Mouse (Mus musculus): Measurements from ENCODE around the gene Sox10. TPM values are rescaled to one million over a fixed set of nuclear protein-coding genes. Genes with fewer than 3 reads are reported as not detected.
A peak's percentile ranks its signal among the peaks of the same experiment; 100 is the strongest.

Gene Sox10
- total and polyA plus RNA-seq, 2 experiments = not detected

- no peaks in the 10 kb centered on the region for H3K4me1 ChIP-seq (ENCODE audit: control insufficient read depth, insufficient read depth, low read length)
- DNase-seq (ENCODE audit: extremely low read depth, low read depth, low spot score) = no peak
- peaks cover 2% of the 10 kb centered on the region; the same call in 1 of the 2 replicates for H3K36me3 ChIP-seq (ENCODE audit: control insufficient read depth, insufficient read depth, low read length)
- WGBS = 94% methylated on average over 8 of the region's 8 CpGs
- no peak overlapping the region for H3K4me3 ChIP-seq (ENCODE audit: insufficient read depth, low read depth, low read length)
- no peak for TF ChIP-seq POLR2A (IDR thresholded peaks at IDR 0.05; ENCODE audit: extremely low read depth, insufficient read depth, low read length)
- no peak for TF ChIP-seq CTCF (IDR thresholded peaks at IDR 0.05; ENCODE audit: low read depth, low read length)
- no peak overlapping the region for H3K9ac ChIP-seq (ENCODE audit: low read depth, low read length)
- H3K27me3 ChIP-seq (ENCODE audit: control insufficient read depth, insufficient read depth, low read length) = no peaks in the 10 kb centered on the region
- no peaks in the 10 kb centered on the region for H3K79me2 ChIP-seq (ENCODE audit: control insufficient read depth, insufficient read depth, low read length)
- H3K27ac ChIP-seq (replicated peaks; ENCODE audit: insufficient read depth, low read depth, low read length) = no peak overlapping the region
Observed at GRCm38 (mm10) chr15:79151881-79152280, 13.2 kb downstream of the Sox10 start.

GRCm38 (mm10) chr15:79148533-79148932 lies 16.5 kb downstream of the Sox10 start:
- WGBS = 51% methylated on average over 7 of the region's 7 CpGs

GRCm38 (mm10) chr15:79145522-79145921 lies 19.5 kb downstream of the Sox10 start:
- H3K27ac ChIP-seq (replicated peaks; ENCODE audit: insufficient read depth, low read depth, low read length) = no peak overlapping the region
- no peaks in the 10 kb centered on the region for H3K27me3 ChIP-seq (ENCODE audit: control insufficient read depth, insufficient read depth, low read length)
- H3K79me2 ChIP-seq (ENCODE audit: control insufficient read depth, insufficient read depth, low read length) = peaks cover 8% of the 10 kb centered on the region; the same call in 1 of the 2 replicates
- TF ChIP-seq CTCF (IDR thresholded peaks at IDR 0.05; ENCODE audit: low read depth, low read length) (no peak), POLR2A (IDR thresholded peaks at IDR 0.05; ENCODE audit: extremely low read depth, insufficient read depth, low read length) (no peak)
- H3K4me3 ChIP-seq (ENCODE audit: insufficient read depth, low read depth, low read length) = no peak overlapping the region
- H3K9ac ChIP-seq (ENCODE audit: low read depth, low read length) = no peak overlapping the region
- 92% methylated on average over 7 of the region's 7 CpGs for WGBS
- peaks cover 4% of the 10 kb centered on the region for H3K4me1 ChIP-seq (ENCODE audit: control insufficient read depth, insufficient read depth, low read length)
- DNase-seq (ENCODE audit: extremely low read depth, low read depth, low spot score) = no peak
- H3K36me3 ChIP-seq (ENCODE audit: control insufficient read depth, insufficient read depth, low read length) = peaks cover 4% of the 10 kb centered on the region; the same call in 1 of the 2 replicates

More at GRCm38 (mm10) chr15:79148533-79148932, 16.5 kb downstream of the Sox10 start:
- Histone ChIP-seq H3K27ac (replicated peaks; ENCODE audit: insufficient read depth, low read depth, low read length) (no peak overlapping the region), H3K36me3 (ENCODE audit: control insufficient read depth, insufficient read depth, low read length) (peaks cover 5% of the 10 kb centered on the region; the same call in 1 of the 2 replicates), H3K4me1 (ENCODE audit: control insufficient read depth, insufficient read depth, low read length) (no peaks in the 10 kb centered on the region), H3K4me3 (ENCODE audit: insufficient read depth, low read depth, low read length) (no peak overlapping the region), H3K79me2 (ENCODE audit: control insufficient read depth, insufficient read depth, low read length) (no peaks in the 10 kb centered on the region), H3K27me3 (ENCODE audit: control insufficient read depth, insufficient read depth, low read length) (no peaks in the 10 kb centered on the region), H3K9ac (ENCODE audit: low read depth, low read length) (no peak overlapping the region)
- peak; percentile 40 for DNase-seq (ENCODE audit: extremely low read depth, low read depth, low spot score)
- peak; percentile 94 for TF ChIP-seq CTCF (IDR thresholded peaks at IDR 0.05; ENCODE audit: low read depth, low read length)
- no peak for TF ChIP-seq POLR2A (IDR thresholded peaks at IDR 0.05; ENCODE audit: extremely low read depth, insufficient read depth, low read length)

- Histone ChIP-seq H3K36me3 (ENCODE audit: control insufficient read depth, insufficient read depth, low read length) (peaks cover 4% of the 10 kb centered on the region; the same call in 1 of the 2 replicates), H3K9ac (ENCODE audit: low read depth, low read length) (no peak overlapping the region), H3K27ac (replicated peaks; ENCODE audit: insufficient read depth, low read depth, low read length) (no peak overlapping the region), H3K79me2 (ENCODE audit: control insufficient read depth, insufficient read depth, low read length) (peaks cover 8% of the 10 kb centered on the region; the same call in 1 of the 2 replicates), H3K27me3 (ENCODE audit: control insufficient read depth, insufficient read depth, low read length) (no peaks in the 10 kb centered on the region), H3K4me3 (ENCODE audit: insufficient read depth, low read depth, low read length) (no peak overlapping the region), H3K4me1 (ENCODE audit: control insufficient read depth, insufficient read depth, low read length) (peaks cover 5% of the 10 kb centered on the region)
- no peak for DNase-seq (ENCODE audit: extremely low read depth, low read depth, low spot score)
- WGBS = 77% methylated on average over 8 of the region's 8 CpGs
- TF ChIP-seq CTCF (IDR thresholded peaks at IDR 0.05; ENCODE audit: low read depth, low read length) (no peak), POLR2A (IDR thresholded peaks at IDR 0.05; ENCODE audit: extremely low read depth, insufficient read depth, low read length) (no peak)
Observed at GRCm38 (mm10) chr15:79144021-79144420, 21.0 kb downstream of the Sox10 start.

GRCm38 (mm10) chr15:79143316-79143715 lies 21.7 kb downstream of the Sox10 start:
- peaks cover 8% of the 10 kb centered on the region; the same call in 1 of the 2 replicates for H3K79me2 ChIP-seq (ENCODE audit: control insufficient read depth, insufficient read depth, low read length)
- H3K27ac ChIP-seq (replicated peaks; ENCODE audit: insufficient read depth, low read depth, low read length) = no peak overlapping the region
- WGBS = 92% methylated on average over 12 of the region's 12 CpGs
- H3K9ac ChIP-seq (ENCODE audit: low read depth, low read length) = no peak overlapping the region
- H3K4me3 ChIP-seq (ENCODE audit: insufficient read depth, low read depth, low read length) = no peak overlapping the region
- H3K36me3 ChIP-seq (ENCODE audit: control insufficient read depth, insufficient read depth, low read length) = peaks cover 4% of the 10 kb centered on the region; the same call in 1 of the 2 replicates
- no peak for DNase-seq (ENCODE audit: extremely low read depth, low read depth, low spot score)
- TF ChIP-seq POLR2A (IDR thresholded peaks at IDR 0.05; ENCODE audit: extremely low read depth, insufficient read depth, low read length) (no peak), CTCF (IDR thresholded peaks at IDR 0.05; ENCODE audit: low read depth, low read length) (no peak)
- no peaks in the 10 kb centered on the region for H3K27me3 ChIP-seq (ENCODE audit: control insufficient read depth, insufficient read depth, low read length)
- peaks cover 5% of the 10 kb centered on the region for H3K4me1 ChIP-seq (ENCODE audit: control insufficient read depth, insufficient read depth, low read length)

GRCm38 (mm10) chr15:79141566-79141917 lies 23.5 kb downstream of the Sox10 start:
- Histone ChIP-seq H3K27ac (replicated peaks; ENCODE audit: insufficient read depth, low read depth, low read length) (peak overlapping the region; percentile 61), H3K27me3 (ENCODE audit: control insufficient read depth, insufficient read depth, low read length) (no peaks in the 10 kb centered on the region), H3K79me2 (ENCODE audit: control insufficient read depth, insufficient read depth, low read length) (peaks cover 8% of the 10 kb centered on the region; the same call in 1 of the 2 replicates), H3K4me1 (ENCODE audit: control insufficient read depth, insufficient read depth, low read length) (peaks cover 5% of the 10 kb centered on the region), H3K4me3 (ENCODE audit: insufficient read depth, low read depth, low read length) (peak overlapping the region; percentile 97), H3K36me3 (ENCODE audit: control insufficient read depth, insufficient read depth, low read length) (no peaks in the 10 kb centered on the region), H3K9ac (ENCODE audit: low read depth, low read length) (peak overlapping the region; percentile 94)
- no peak for DNase-seq (ENCODE audit: extremely low read depth, low read depth, low spot score)
- WGBS = 2% methylated on average over 7 of the region's 7 CpGs
- TF ChIP-seq CTCF (IDR thresholded peaks at IDR 0.05; ENCODE audit: low read depth, low read length) = no peak
- no peak for TF ChIP-seq POLR2A (IDR thresholded peaks at IDR 0.05; ENCODE audit: extremely low read depth, insufficient read depth, low read length)

Measured in liver, adult 2 months (tissue).